Mouse (Mus musculus) kidney, embryonic 15.5 days (tissue): ENCODE results near the gene Pkib. TPM values are rescaled to one million over a fixed set of nuclear protein-coding genes. Genes with fewer than 3 reads are reported as not detected.

Experiments used
- ATAC-seq: fragments of 200-750 bp; cut with Nextera tagmentation; replicated peaks from 2 replicates; pipeline ENCODE4 v1.8.0; 2017; ENCODE audit warnings: moderate TSS enrichment; ENCODE audit not compliant: low FRiP score
- H3K27ac ChIP-seq: fragments of 300-500 bp; sonication (generic); 2 replicates; pipeline ENCODE4 v1.5.1; 2015; ENCODE audit warnings: mild to moderate bottlenecking, inconsistent platforms
- H3K27me3 ChIP-seq: fragments of 300-500 bp; sonication (generic); 2 replicates; pipeline ENCODE4 v1.6.1; 2015; ENCODE audit warnings: inconsistent platforms
- H3K36me3 ChIP-seq: fragments of 300-500 bp; sonication (generic); 2 replicates; pipeline ENCODE4 v1.6.1; 2015; ENCODE audit warnings: inconsistent platforms
- H3K4me1 ChIP-seq: fragments of 300-500 bp; sonication (generic); 2 replicates; pipeline ENCODE4 v1.6.1; 2015; ENCODE audit warnings: inconsistent platforms
- H3K4me2 ChIP-seq: fragments of 300-500 bp; sonication (generic); 2 replicates; pipeline ENCODE4 v1.6.1; 2015; ENCODE audit warnings: moderate library complexity, mild to moderate bottlenecking, inconsistent platforms
- H3K4me3 ChIP-seq: fragments of 300-500 bp; sonication (generic); replicated peaks from 2 replicates; pipeline ENCODE4 v1.5.1; 2015; ENCODE audit warnings: mild to moderate bottlenecking, inconsistent platforms
- H3K9ac ChIP-seq: fragments of 300-500 bp; sonication (generic); 2 replicates; pipeline ENCODE4 v1.6.1; 2015; ENCODE audit warnings: mild to moderate bottlenecking, inconsistent platforms
- H3K9me3 ChIP-seq: fragments of 300-500 bp; sonication (generic); replicated peaks from 2 replicates; pipeline ENCODE4 v1.6.1; 2016; ENCODE audit warnings: inconsistent platforms
- WGBS: fragments of 180-500 bp; shearing (Covaris S2); methylation state at CpG from one replicate; pipeline ENCODE4 v1.1.7; 2015; ENCODE audit warnings: mixed read lengths; 5-methylcytosine and 5-hydroxymethylcytosine counted together
- polyA plus RNA-seq: library from polyadenylated mRNA; unstranded; fragments of >200 nt; fragmentation: Nextera tagmentation; extraction: Ambion mirVana; gene quantifications from 2 replicates; pipeline ENCODE4 v1.2.1, GENCODE M21; 2015

The Pkib gene
- polyA plus RNA-seq, 1 experiment from 2014 or later: 4.4 TPM

DNA sequence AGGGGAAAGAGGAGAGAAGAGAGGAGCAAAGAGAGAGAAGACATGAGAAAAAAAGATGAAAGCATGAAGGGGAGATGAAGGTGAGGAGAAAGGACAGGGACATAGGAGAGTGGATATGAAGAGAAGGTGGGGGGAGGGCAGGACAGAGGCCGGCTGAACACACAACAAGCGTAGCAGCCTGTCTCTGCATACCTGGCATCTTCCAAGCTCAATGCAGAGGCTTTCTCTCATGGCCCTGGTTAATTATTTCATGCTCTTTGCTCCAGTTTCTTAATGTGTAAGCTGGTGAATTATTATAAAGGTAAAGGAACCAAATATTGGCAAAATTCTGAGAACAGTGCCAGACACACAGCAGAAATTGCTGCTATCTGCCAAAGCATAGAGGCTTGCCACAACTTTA lies 109.6 kb downstream of the Pkib start:
- Histone ChIP-seq H3K4me3 (no peak overlapping the region), H3K4me1 (no peaks in the 10 kb centered on the region), H3K27ac (no peak overlapping the region; the same call in 1 of the 2 replicates), H3K9me3 (no peaks in the 10 kb centered on the region), H3K9ac (no peak overlapping the region), H3K4me2 (no peak overlapping the region), H3K36me3 (no peaks in the 10 kb centered on the region), H3K27me3 (no peaks in the 10 kb centered on the region; the same call in 1 of the 2 replicates)
- peak; percentile 70 for ATAC-seq
- 45% methylated on average over 2 of the region's 2 CpGs for whole genome bisulfite sequencing

- Histone ChIP-seq H3K27me3 (no peaks in the 10 kb centered on the region; the same call in 1 of the 2 replicates), H3K4me2 (no peak overlapping the region), H3K36me3 (no peaks in the 10 kb centered on the region), H3K9ac (no peak overlapping the region), H3K27ac (no peak overlapping the region), H3K9me3 (no peaks in the 10 kb centered on the region), H3K4me1 (no peaks in the 10 kb centered on the region), H3K4me3 (no peak overlapping the region)
- ATAC-seq: no peak
- 68% methylated on average over 7 of the region's 7 CpGs for WGBS
Measured at GRCm38 (mm10) chr10:57743045-57743444, 111.3 kb downstream of the Pkib start.

DNA sequence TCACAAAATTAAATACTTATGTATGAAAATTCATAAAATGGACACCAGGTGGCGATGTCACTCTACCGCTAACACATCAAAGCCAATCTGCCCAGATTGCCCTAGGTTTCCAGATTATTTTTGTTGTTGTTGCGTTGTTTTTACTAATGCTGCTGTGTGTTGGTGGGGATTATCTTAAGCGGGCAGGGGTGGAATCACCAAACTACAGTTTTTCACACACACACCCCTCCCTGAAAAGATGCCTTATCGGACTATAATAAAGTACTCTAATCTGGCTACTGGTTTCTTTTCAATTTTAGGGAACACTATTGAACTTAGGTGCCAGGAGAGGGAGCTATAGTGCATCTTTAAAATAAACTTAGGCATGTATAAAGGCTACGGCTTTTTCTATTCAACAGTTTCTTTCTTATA lies 111.8 kb downstream of the Pkib start:
- Histone ChIP-seq H3K27me3 (no peaks in the 10 kb centered on the region; the same call in 1 of the 2 replicates), H3K9me3 (no peaks in the 10 kb centered on the region), H3K4me2 (peak overlapping the region; percentile 59), H3K9ac (no peak overlapping the region), H3K27ac (no peak overlapping the region), H3K4me1 (no peaks in the 10 kb centered on the region), H3K4me3 (peak overlapping the region; percentile 44), H3K36me3 (no peaks in the 10 kb centered on the region)
- no peak; the same call in 1 of the 2 replicates for ATAC-seq
- WGBS: 3% methylated on average over 6 of the region's 6 CpGs

DNA sequence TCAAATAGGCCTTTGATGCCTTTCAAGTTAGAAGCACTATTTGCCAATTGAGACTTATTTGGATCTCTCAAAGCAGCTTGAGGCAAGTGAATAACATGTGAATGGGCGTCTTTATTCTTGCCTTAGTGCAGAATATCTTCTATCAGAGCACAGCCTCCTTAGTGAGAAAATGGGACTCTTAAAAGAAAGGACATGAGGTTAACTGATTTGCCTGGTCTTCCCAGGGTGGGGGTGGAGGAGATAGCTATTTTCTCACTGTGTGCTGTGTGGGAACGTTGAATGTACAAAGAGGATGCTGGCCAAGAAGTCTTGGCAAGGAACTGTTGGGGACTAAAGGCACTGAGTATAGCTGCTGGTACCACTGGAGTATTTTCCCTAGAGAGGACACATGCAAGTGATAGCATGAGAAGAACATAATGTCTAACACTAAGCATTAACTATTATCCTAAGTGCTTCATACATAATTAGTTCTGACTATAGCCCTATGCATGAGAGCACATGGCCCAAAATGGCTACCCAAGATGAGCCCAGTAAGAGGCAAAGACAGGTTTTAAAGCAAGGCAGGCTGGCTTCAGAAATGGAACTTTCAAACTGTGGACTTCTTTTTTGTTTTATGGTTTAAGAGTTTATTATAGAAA lies 112.5 kb downstream of the Pkib start:
- no peak for ATAC-seq

DNA sequence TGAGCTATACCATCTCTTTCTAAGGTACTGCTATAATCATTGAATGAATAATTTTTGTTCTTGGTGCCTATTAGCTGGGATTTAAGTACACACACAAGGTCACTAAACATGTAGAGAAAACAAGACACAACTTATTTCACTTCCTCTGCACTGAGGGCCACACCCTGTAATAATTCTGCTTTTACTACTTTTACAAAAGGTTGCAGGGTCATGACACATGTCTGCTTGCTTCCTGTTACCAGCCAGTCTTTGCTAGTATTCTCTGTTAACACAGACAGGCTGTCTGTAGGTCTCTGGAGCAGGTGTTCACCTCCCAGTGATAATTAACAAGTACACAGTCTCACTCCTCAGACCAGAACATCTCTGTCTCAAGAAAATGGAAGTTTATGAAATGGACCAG lies 113.7 kb downstream of the Pkib start:
- Histone ChIP-seq H3K9me3 (no peaks in the 10 kb centered on the region), H3K4me1 (no peaks in the 10 kb centered on the region), H3K36me3 (no peaks in the 10 kb centered on the region), H3K27me3 (no peaks in the 10 kb centered on the region; the same call in 1 of the 2 replicates), H3K27ac (no peak overlapping the region), H3K9ac (no peak overlapping the region), H3K4me3 (no peak overlapping the region), H3K4me2 (no peak overlapping the region)
- ATAC-seq: no peak

More for the DNA sequence above, 112.5 kb downstream of the Pkib start:
- Histone ChIP-seq H3K27ac (no peak overlapping the region), H3K9me3 (no peaks in the 10 kb centered on the region), H3K9ac (no peak overlapping the region), H3K27me3 (no peaks in the 10 kb centered on the region; the same call in 1 of the 2 replicates), H3K4me2 (no peak overlapping the region), H3K36me3 (no peaks in the 10 kb centered on the region), H3K4me1 (no peaks in the 10 kb centered on the region), H3K4me3 (no peak overlapping the region)
- 66% methylated on average over 2 of the region's 2 CpGs for WGBS

DNA sequence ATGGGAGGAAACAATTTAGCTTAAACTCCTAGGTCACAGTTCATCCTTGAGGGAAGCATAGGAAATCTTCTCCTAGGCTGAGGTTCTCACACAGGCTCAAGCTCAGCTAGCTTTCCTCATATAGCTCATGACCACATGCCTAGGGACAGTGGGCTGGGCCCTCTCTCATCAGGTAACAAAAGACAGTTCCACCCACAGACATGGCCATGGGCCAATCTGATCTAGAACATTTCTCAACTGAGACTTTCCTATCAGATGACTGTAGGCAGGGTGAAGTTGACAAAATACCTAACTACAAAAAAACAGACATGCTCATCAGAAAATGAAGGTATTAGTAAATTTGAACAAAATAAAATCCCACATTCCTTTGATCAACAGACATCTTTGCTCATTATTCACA lies 115.3 kb downstream of the Pkib start:
- Histone ChIP-seq H3K9me3 (no peaks in the 10 kb centered on the region), H3K4me2 (no peak overlapping the region), H3K9ac (no peak overlapping the region), H3K27me3 (no peaks in the 10 kb centered on the region; the same call in 1 of the 2 replicates), H3K4me3 (no peak overlapping the region), H3K27ac (no peak overlapping the region), H3K4me1 (no peaks in the 10 kb centered on the region), H3K36me3 (no peaks in the 10 kb centered on the region)
- ATAC-seq: no peak

- no peak for ATAC-seq
- H3K9ac ChIP-seq: no peak overlapping the region
- H3K4me1 ChIP-seq: no peaks in the 10 kb centered on the region
- H3K4me3 ChIP-seq: no peak overlapping the region
- WGBS: 67% methylated on average over 1 of the region's 1 CpGs
- no peak overlapping the region for H3K27ac ChIP-seq
- H3K9me3 ChIP-seq: no peaks in the 10 kb centered on the region
- no peaks in the 10 kb centered on the region for H3K27me3 ChIP-seq
- no peaks in the 10 kb centered on the region for H3K36me3 ChIP-seq
- no peak overlapping the region for H3K4me2 ChIP-seq
Measured at GRCm38 (mm10) chr10:57753343-57753742, 121.6 kb downstream of the Pkib start.

- Histone ChIP-seq H3K9ac (no peak overlapping the region), H3K27ac (no peak overlapping the region), H3K4me1 (no peaks in the 10 kb centered on the region), H3K9me3 (no peaks in the 10 kb centered on the region), H3K4me3 (no peak overlapping the region), H3K36me3 (no peaks in the 10 kb centered on the region), H3K4me2 (no peak overlapping the region), H3K27me3 (no peaks in the 10 kb centered on the region)
- peak; percentile 43; the same call in 1 of the 2 replicates for ATAC-seq
- 78% methylated on average over 2 of the region's 2 CpGs for WGBS
Measured at GRCm38 (mm10) chr10:57755201-57755736, 123.5 kb downstream of the Pkib start.

DNA sequence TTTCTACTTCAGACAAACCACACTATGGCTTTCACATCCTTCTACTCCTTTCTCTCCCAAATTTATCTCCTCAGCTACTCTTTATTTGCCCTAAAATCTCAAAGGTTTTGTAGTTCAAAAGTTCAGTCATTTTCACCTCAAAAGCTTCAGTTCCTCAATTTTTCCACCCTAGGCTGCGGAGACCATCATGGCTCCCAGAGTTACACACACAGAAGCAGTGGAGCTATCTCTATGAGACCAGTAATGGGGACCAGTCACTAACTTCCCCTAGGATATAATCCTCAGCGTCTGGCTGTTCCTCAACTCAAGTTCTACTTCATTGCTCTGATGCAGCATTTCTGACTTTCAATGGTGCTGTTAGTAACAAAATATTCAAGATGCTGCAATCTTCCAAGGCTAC lies 127.2 kb downstream of the Pkib start:
- no peaks in the 10 kb centered on the region for H3K27me3 ChIP-seq

DNA sequence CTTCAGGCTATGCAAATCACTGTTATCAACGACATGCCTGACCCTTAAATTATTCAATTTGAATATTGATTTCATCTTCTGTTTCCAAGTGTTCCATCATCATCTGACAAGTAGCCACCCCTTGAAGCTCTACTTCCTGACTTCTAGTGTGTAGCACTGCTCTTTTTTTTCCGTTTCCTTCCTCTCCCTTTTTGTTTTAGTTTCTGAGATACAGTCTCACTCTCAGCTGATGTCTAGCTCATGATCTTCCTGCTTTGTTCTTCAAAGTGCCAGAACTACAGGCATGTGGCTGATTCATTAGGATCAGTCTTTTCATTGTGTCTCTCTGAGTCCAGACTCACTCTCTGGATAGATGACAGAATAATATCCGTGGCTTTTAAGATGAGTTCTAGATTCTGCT lies 128.9 kb downstream of the Pkib start:
- Histone ChIP-seq H3K9ac (no peak overlapping the region), H3K36me3 (no peaks in the 10 kb centered on the region), H3K27ac (no peak overlapping the region), H3K4me3 (no peak overlapping the region), H3K9me3 (no peaks in the 10 kb centered on the region), H3K27me3 (no peaks in the 10 kb centered on the region), H3K4me2 (no peak overlapping the region), H3K4me1 (no peaks in the 10 kb centered on the region)
- WGBS: 75% methylated on average over 3 of the region's 3 CpGs
- ATAC-seq: no peak

More for the DNA sequence above, 127.2 kb downstream of the Pkib start:
- Histone ChIP-seq H3K27ac (no peak overlapping the region), H3K36me3 (no peaks in the 10 kb centered on the region), H3K9ac (no peak overlapping the region), H3K9me3 (no peaks in the 10 kb centered on the region), H3K4me2 (no peak overlapping the region), H3K4me3 (no peak overlapping the region), H3K4me1 (no peaks in the 10 kb centered on the region)
- 85% methylated on average over 2 of the region's 2 CpGs for WGBS
- no peak for ATAC-seq

DNA sequence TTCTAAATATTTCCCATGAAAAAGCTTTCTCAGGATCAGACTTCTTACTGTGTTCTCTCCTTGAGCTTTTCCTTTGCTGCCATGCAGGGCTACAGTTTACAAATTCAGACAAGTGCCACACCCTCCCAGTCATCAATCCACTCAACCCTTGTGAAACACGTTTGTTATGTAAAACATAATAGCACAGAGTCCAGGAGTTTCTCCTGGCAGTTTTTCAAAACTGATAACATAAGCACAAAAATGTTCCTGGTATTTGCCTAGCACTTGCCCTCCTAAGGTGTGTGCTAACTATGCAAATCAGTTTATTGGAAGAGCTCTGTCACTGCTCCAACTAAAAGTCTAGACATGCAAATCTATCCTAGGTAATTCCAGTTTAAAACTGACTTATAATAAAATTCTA lies 131.3 kb downstream of the Pkib start:
- WGBS: 35% methylated on average over 1 of the region's 1 CpGs
- Histone ChIP-seq H3K9ac (no peak overlapping the region), H3K27ac (no peak overlapping the region), H3K4me2 (no peak overlapping the region), H3K27me3 (no peaks in the 10 kb centered on the region), H3K36me3 (no peaks in the 10 kb centered on the region), H3K9me3 (no peaks in the 10 kb centered on the region), H3K4me1 (no peaks in the 10 kb centered on the region), H3K4me3 (no peak overlapping the region)
- no peak for ATAC-seq

- no peak overlapping the region for H3K27ac ChIP-seq
- no peak overlapping the region for H3K9ac ChIP-seq
- 36% methylated on average over 13 of the region's 13 CpGs for WGBS
- H3K27me3 ChIP-seq: no peaks in the 10 kb centered on the region
- no peaks in the 10 kb centered on the region for H3K9me3 ChIP-seq
- H3K4me3 ChIP-seq: no peak overlapping the region
- no peak overlapping the region for H3K4me2 ChIP-seq
- peaks cover 17% of the 10 kb centered on the region for H3K4me1 ChIP-seq
- H3K36me3 ChIP-seq: no peaks in the 10 kb centered on the region
- no peak for ATAC-seq
Measured at GRCm38 (mm10) chr10:57783289-57784130, 151.7 kb downstream of the Pkib start.
